Mouse (Mus musculus) forebrain, embryonic 12.5 days (tissue): ENCODE measurements at regions not wholly inside any gene's neighbourhood (a gene's known extent, or its start where the extent isn't known, plus 50 kb on each side); places are given as distances from the start of the nearest gene placed in this dataset. TPM values are rescaled to one million over a fixed set of nuclear protein-coding genes. Genes with fewer than 3 reads are reported as not detected.

Experiments
- microRNA-seq: library from miRNA; unstranded; fragments of <30 nt; microRNA quantifications from one replicate; pipeline ENCODE4, GENCODE M21; 2017

Small RNA genes lying in the stretch of these regions (microRNA-seq; reads per million reads assigned to microRNA genes)
- not detected for gene Gm27682
